In the genomic region with DNA sequence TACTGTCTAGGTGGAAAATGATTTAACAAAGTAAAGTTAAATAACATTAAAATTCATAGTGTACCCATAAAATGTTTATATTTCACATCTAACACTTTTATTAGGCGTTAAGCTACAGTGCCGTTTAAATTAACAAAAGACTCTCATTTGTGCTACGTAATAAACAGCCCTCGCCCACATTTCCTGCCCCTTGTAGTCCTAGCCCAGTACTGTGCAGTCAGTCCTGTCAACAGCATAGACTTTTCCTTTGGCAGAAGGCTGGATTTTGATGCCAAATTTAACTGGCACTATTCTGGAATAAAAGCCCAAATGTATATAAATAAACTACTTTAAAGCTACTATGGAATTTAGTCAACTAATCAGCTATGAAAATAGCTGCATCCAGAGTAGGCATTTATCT, we compare ENCODE assay signal across 14 mouse cellular contexts.
"Had no signal": no experiment of that assay in that cellular context is flagged by ENCODE, and none has a peak within 500 bp of the region (broad histone marks: within the 10 kb centered on the region; RNA-seq: fewer than 3 reads in every experiment).

No protein-coding gene starts in this region.

- H3K9me3 ChIP-seq: limb, embryonic 15.5 days had no signal

- H3K4me2 ChIP-seq: limb, embryonic 15.5 days; liver, embryonic 11.5 days; midbrain, embryonic 11.5 days had no signal

- H3K9ac ChIP-seq: limb, embryonic 15.5 days; liver, embryonic 14.5 days; liver, postnatal 0 days had no signal

- DNase-seq: kidney, adult 9 months; kidney, postnatal 14 days; kidney, postnatal 4 days; left cerebral cortex, postnatal 4 days; liver, postnatal 0 days; lung, postnatal 14 days; lung, postnatal 4 days; midbrain, embryonic 14.5 days; thymus, adult 18-20 months; thymus, postnatal 36 days had no signal

- H3K4me3 ChIP-seq: limb, embryonic 15.5 days had no signal

- H3K27ac ChIP-seq: liver, embryonic 14.5 days had no signal

- H3K36me3 ChIP-seq: limb, embryonic 15.5 days had no signal

- H3K27me3 ChIP-seq: limb, embryonic 15.5 days had no signal

- ATAC-seq: liver, postnatal 0 days had no signal
